Mouse (Mus musculus) neural tube, embryonic 12.5 days (tissue): Measurements from ENCODE around the gene Magoh. TPM values are rescaled to one million over a fixed set of nuclear protein-coding genes. Genes with fewer than 3 reads are reported as not detected.

Experiments
- ATAC-seq: fragments of 200-750 bp; cut with Nextera tagmentation; 2 replicates; pipeline ENCODE4 v1.8.0; 2017; ENCODE audit warnings: low read depth, mild to moderate bottlenecking, moderate TSS enrichment, moderate library complexity; ENCODE audit not compliant: low FRiP score
- H3K27ac ChIP-seq: fragments of 300-500 bp; sonication (generic); 2 replicates; pipeline ENCODE4 v1.5.1; 2016
- H3K27me3 ChIP-seq: fragments of 300-500 bp; sonication (generic); replicated peaks from 2 replicates; pipeline ENCODE4 v1.6.1; 2016; ENCODE audit warnings: mild to moderate bottlenecking
- H3K36me3 ChIP-seq: fragments of 300-500 bp; sonication (generic); 2 replicates; pipeline ENCODE4 v1.6.1; 2016; ENCODE audit warnings: mild to moderate bottlenecking
- H3K4me1 ChIP-seq: fragments of 300-500 bp; sonication (generic); 2 replicates; pipeline ENCODE4 v1.6.1; 2016
- H3K4me2 ChIP-seq: fragments of 300-500 bp; sonication (generic); replicated peaks from 2 replicates; pipeline ENCODE4 v1.6.1; 2016; ENCODE audit warnings: mild to moderate bottlenecking
- H3K4me3 ChIP-seq: fragments of 300-500 bp; sonication (generic); 2 replicates; pipeline ENCODE4 v1.5.1; 2016
- H3K9ac ChIP-seq: fragments of 300-500 bp; sonication (generic); 2 replicates; pipeline ENCODE4 v1.6.1; 2016; ENCODE audit warnings: mild to moderate bottlenecking
- H3K9me3 ChIP-seq: fragments of 300-500 bp; sonication (generic); 2 replicates; pipeline ENCODE4 v1.6.1; 2016; ENCODE audit warnings: mild to moderate bottlenecking
- WGBS: fragments of 180-500 bp; shearing (Covaris S2); methylation state at CpG from one replicate; pipeline ENCODE4 v1.1.7; 2016; 5-methylcytosine and 5-hydroxymethylcytosine counted together
- polyA plus RNA-seq: library from polyadenylated mRNA; unstranded; fragments of >200 nt; fragmentation: Nextera tagmentation; extraction: Ambion mirVana; gene quantifications from 2 replicates; pipeline ENCODE4 v1.2.1, GENCODE M21; 2016

The Magoh gene
- polyA plus RNA-seq, 1 experiment from 2014 or later, result 169 TPM

- Histone ChIP-seq H3K27me3 (no peaks in the 10 kb centered on the region), H3K4me3 (no peak overlapping the region), H3K4me2 (no peak overlapping the region), H3K4me1 (no peaks in the 10 kb centered on the region), H3K9ac (no peak overlapping the region), H3K9me3 (no peaks in the 10 kb centered on the region), H3K36me3 (no peaks in the 10 kb centered on the region), H3K27ac (no peak overlapping the region)
- 91% methylated on average over 2 of the region's 2 CpGs for WGBS
- ATAC-seq, result no peak
Observed at GRCm38 (mm10) chr4:107928726-107929125, 49.2 kb downstream of the Magoh start.

- Histone ChIP-seq H3K4me1 (no peaks in the 10 kb centered on the region), H3K27me3 (no peaks in the 10 kb centered on the region), H3K9me3 (no peaks in the 10 kb centered on the region), H3K4me3 (no peak overlapping the region), H3K4me2 (no peak overlapping the region), H3K36me3 (no peaks in the 10 kb centered on the region), H3K27ac (no peak overlapping the region), H3K9ac (no peak overlapping the region)
- WGBS, result 77% methylated on average over 3 of the region's 3 CpGs
- ATAC-seq, result no peak
Observed at GRCm38 (mm10) chr4:107931453-107931852, 51.9 kb downstream of the Magoh start.

- WGBS, result 80% methylated on average over 8 of the region's 8 CpGs
- ATAC-seq, result no peak
- H3K4me3 ChIP-seq, result no peak overlapping the region
Observed at GRCm38 (mm10) chr4:107933239-107933638, 53.7 kb downstream of the Magoh start.

GRCm38 (mm10) chr4:107935254-107935653, 55.7 kb downstream of the Magoh start:
- Histone ChIP-seq H3K27ac (no peak overlapping the region), H3K27me3 (no peaks in the 10 kb centered on the region), H3K4me3 (no peak overlapping the region), H3K4me2 (no peak overlapping the region), H3K36me3 (no peaks in the 10 kb centered on the region), H3K9me3 (no peaks in the 10 kb centered on the region), H3K9ac (no peak overlapping the region), H3K4me1 (no peaks in the 10 kb centered on the region)
- ATAC-seq, result no peak
- 59% methylated on average over 3 of the region's 3 CpGs for WGBS

More at GRCm38 (mm10) chr4:107933239-107933638, 53.7 kb downstream of the Magoh start:
- Histone ChIP-seq H3K9ac (no peak overlapping the region), H3K27ac (no peak overlapping the region), H3K4me2 (no peak overlapping the region), H3K4me1 (no peaks in the 10 kb centered on the region), H3K36me3 (no peaks in the 10 kb centered on the region), H3K27me3 (no peaks in the 10 kb centered on the region), H3K9me3 (no peaks in the 10 kb centered on the region)

Other genes starting within 250 kb of the Magoh start
- 19.1 and 23.3 TPM in 2 replicates for gene Dmrtb1, start 195.5 kb upstream of the Magoh start, polyA plus RNA-seq
- 47.6 and 53.9 TPM in 2 replicates for gene Lrp8, start 77.5 kb upstream of the Magoh start, polyA plus RNA-seq
- 105 and 117 TPM in 2 replicates for gene 0610037L13Rik, start 10.1 kb downstream of the Magoh start, polyA plus RNA-seq
- 26.5 and 30.0 TPM in 2 replicates for gene Cpt2, start 43.9 kb downstream of the Magoh start, polyA plus RNA-seq
- not detected in 2 replicates for gene Slc1a7, start 88.6 kb downstream of the Magoh start, polyA plus RNA-seq
- 0.10 and 0.20 TPM in 2 replicates for gene Podn, start 216.7 kb downstream of the Magoh start, polyA plus RNA-seq